Mouse (Mus musculus): ENCODE measurements around the gene Acod1. TPM values are rescaled to one million over a fixed set of nuclear protein-coding genes. Genes with fewer than 3 reads are reported as not detected.

The Acod1 gene
- total and polyA plus RNA-seq, 2 experiments from 2014 or later: not detected

DNA sequence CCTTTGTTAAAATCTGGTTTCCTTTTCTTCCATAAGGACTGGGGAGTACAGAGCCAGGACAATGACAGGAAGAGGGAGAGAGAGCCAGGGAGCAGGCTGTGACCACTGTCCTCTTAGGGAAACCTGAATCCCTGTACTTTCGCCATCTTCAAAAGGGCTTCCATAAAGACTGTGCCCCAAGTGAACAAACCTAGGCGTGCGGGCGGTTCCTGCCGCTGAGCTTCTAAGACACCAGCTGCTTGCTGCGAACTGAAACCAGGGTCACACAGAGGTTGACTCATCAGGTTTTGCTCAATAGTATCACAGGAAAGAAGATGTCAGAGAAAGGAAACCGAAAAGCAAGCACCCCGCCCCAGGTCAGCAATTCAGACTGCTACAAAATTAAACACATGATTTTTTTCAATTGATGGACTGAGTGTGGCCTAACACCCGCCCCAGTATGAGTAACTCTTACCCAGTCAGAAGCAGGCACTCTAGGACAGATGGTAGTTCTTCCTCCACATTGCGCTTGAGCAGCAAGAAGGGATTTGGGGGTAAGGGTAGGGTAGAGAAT is 13.4 kb upstream of the Acod1 start:
- Histone ChIP-seq H3K9ac (replicated peaks; ENCODE audit: low read length) (no peak overlapping the region), H3K9me3 (ENCODE audit: low read length) (no peaks in the 10 kb centered on the region), H3K4me2 (ENCODE audit: low read depth, low read length) (no peak overlapping the region), H3K4me1 (ENCODE audit: insufficient read depth, low read length) (no peaks in the 10 kb centered on the region), H3K4me3 (ENCODE audit: low read length) (no peak overlapping the region), H3K36me3 (ENCODE audit: insufficient read depth, low read length) (no peaks in the 10 kb centered on the region), H3K27me3 (ENCODE audit: insufficient read depth, low read length) (no peaks in the 10 kb centered on the region), H3K27ac (no peak overlapping the region)
- DNase-seq (ENCODE audit: low spot score): no peak
- WGBS: 81% methylated on average over 10 of the region's 10 CpGs
- TF ChIP-seq CTCF (IDR thresholded peaks at IDR 0.05; ENCODE audit: low read depth): no peak
- ATAC-seq: no peak

DNA sequence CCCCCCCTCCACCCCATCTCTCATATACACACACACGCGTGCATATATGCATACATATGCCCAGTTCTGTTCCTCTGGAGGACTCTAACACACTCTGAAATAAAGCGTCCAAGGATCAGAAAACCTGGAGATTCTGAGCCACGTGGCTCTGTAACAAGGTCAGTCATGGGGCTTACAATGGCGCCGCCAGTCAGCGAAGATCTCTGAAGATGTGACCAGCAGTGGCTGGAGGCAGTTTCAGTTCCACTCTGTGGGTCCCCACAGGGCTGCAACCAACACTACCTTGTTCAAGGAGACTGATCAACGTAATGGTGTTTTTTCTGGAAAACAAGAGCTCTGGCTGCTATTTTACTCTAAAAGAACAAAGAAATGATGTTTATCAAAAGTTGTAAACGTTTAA is 12.7 kb upstream of the Acod1 start:
- Histone ChIP-seq H3K27ac (no peak overlapping the region), H3K4me3 (ENCODE audit: low read length) (no peak overlapping the region), H3K36me3 (ENCODE audit: insufficient read depth, low read length) (no peaks in the 10 kb centered on the region), H3K9me3 (ENCODE audit: low read length) (no peaks in the 10 kb centered on the region), H3K4me1 (ENCODE audit: insufficient read depth, low read length) (no peaks in the 10 kb centered on the region), H3K4me2 (ENCODE audit: low read depth, low read length) (no peak overlapping the region), H3K9ac (replicated peaks; ENCODE audit: low read length) (no peak overlapping the region), H3K27me3 (ENCODE audit: insufficient read depth, low read length) (no peaks in the 10 kb centered on the region)
- TF ChIP-seq CTCF (IDR thresholded peaks at IDR 0.05; ENCODE audit: low read depth): no peak
- ATAC-seq: no peak
- WGBS: 86% methylated on average over 9 of the region's 9 CpGs
- no peak for DNase-seq (ENCODE audit: low spot score)

GRCm38 (mm10) chr14:103037016-103037415 is 9.8 kb upstream of the Acod1 start:
- DNase-seq (ENCODE audit: low spot score) (no peak), ATAC-seq (no peak)
- H3K9ac ChIP-seq (replicated peaks; ENCODE audit: low read length): no peak overlapping the region
- no peak overlapping the region for H3K4me2 ChIP-seq (ENCODE audit: low read depth, low read length)
- H3K4me3 ChIP-seq (ENCODE audit: low read length): no peak overlapping the region
- no peaks in the 10 kb centered on the region for H3K9me3 ChIP-seq (ENCODE audit: low read length)
- H3K27me3 ChIP-seq (ENCODE audit: insufficient read depth, low read length): no peaks in the 10 kb centered on the region
- no peaks in the 10 kb centered on the region for H3K36me3 ChIP-seq (ENCODE audit: insufficient read depth, low read length)
- no peaks in the 10 kb centered on the region for H3K4me1 ChIP-seq (ENCODE audit: insufficient read depth, low read length)
- TF ChIP-seq CTCF (IDR thresholded peaks at IDR 0.05; ENCODE audit: low read depth): no peak
- H3K27ac ChIP-seq: no peak overlapping the region
- 74% methylated on average over 3 of the region's 3 CpGs for WGBS

GRCm38 (mm10) chr14:103048292-103049086 is 1.7 kb downstream of the Acod1 start:
- 90% methylated on average over 11 of the region's 11 CpGs for WGBS
- Histone ChIP-seq H3K9ac (replicated peaks; ENCODE audit: low read length) (no peak overlapping the region), H3K36me3 (ENCODE audit: insufficient read depth, low read length) (no peaks in the 10 kb centered on the region), H3K4me2 (ENCODE audit: low read depth, low read length) (no peak overlapping the region), H3K9me3 (ENCODE audit: low read length) (no peaks in the 10 kb centered on the region), H3K27ac (no peak overlapping the region), H3K4me1 (ENCODE audit: insufficient read depth, low read length) (no peaks in the 10 kb centered on the region), H3K27me3 (ENCODE audit: insufficient read depth, low read length) (no peaks in the 10 kb centered on the region), H3K4me3 (ENCODE audit: low read length) (no peak overlapping the region)
- ATAC-seq (no peak), DNase-seq (ENCODE audit: low spot score) (no peak)
- TF ChIP-seq CTCF (IDR thresholded peaks at IDR 0.05; ENCODE audit: low read depth): no peak

GRCm38 (mm10) chr14:103051159-103051769 is 4.5 kb downstream of the Acod1 start:
- no peak overlapping the region for H3K27ac ChIP-seq
- H3K9me3 ChIP-seq (ENCODE audit: low read length): no peaks in the 10 kb centered on the region
- H3K9ac ChIP-seq (replicated peaks; ENCODE audit: low read length): no peak overlapping the region
- WGBS: 31% methylated on average over 8 of the region's 8 CpGs
- no peak overlapping the region for H3K4me2 ChIP-seq (ENCODE audit: low read depth, low read length)
- DNase-seq (ENCODE audit: low spot score) (peak; percentile 76), ATAC-seq (peak; percentile 87)
- H3K36me3 ChIP-seq (ENCODE audit: insufficient read depth, low read length): no peaks in the 10 kb centered on the region
- no peak overlapping the region for H3K4me3 ChIP-seq (ENCODE audit: low read length)
- TF ChIP-seq CTCF (IDR thresholded peaks at IDR 0.05; ENCODE audit: low read depth): peak; percentile 98
- H3K27me3 ChIP-seq (ENCODE audit: insufficient read depth, low read length): no peaks in the 10 kb centered on the region
- H3K4me1 ChIP-seq (ENCODE audit: insufficient read depth, low read length): no peaks in the 10 kb centered on the region

GRCm38 (mm10) chr14:103054731-103055130 is 8.0 kb downstream of the Acod1 start:
- no peak overlapping the region for H3K4me3 ChIP-seq (ENCODE audit: low read length)
- no peak overlapping the region for H3K4me2 ChIP-seq (ENCODE audit: low read depth, low read length)
- H3K4me1 ChIP-seq (ENCODE audit: insufficient read depth, low read length): no peaks in the 10 kb centered on the region
- H3K27ac ChIP-seq: no peak overlapping the region
- no peak for TF ChIP-seq CTCF (IDR thresholded peaks at IDR 0.05; ENCODE audit: low read depth)
- no peaks in the 10 kb centered on the region for H3K27me3 ChIP-seq (ENCODE audit: insufficient read depth, low read length)
- ATAC-seq (no peak), DNase-seq (ENCODE audit: low spot score) (no peak)
- H3K36me3 ChIP-seq (ENCODE audit: insufficient read depth, low read length): no peaks in the 10 kb centered on the region
- H3K9me3 ChIP-seq (ENCODE audit: low read length): no peaks in the 10 kb centered on the region
- 80% methylated on average over 13 of the region's 13 CpGs for WGBS
- no peak overlapping the region for H3K9ac ChIP-seq (replicated peaks; ENCODE audit: low read length)

GRCm38 (mm10) chr14:103056601-103057000 is 9.8 kb downstream of the Acod1 start:
- WGBS: 90% methylated on average over 7 of the region's 7 CpGs
- no peaks in the 10 kb centered on the region for H3K36me3 ChIP-seq (ENCODE audit: insufficient read depth, low read length)
- H3K27me3 ChIP-seq (ENCODE audit: insufficient read depth, low read length): no peaks in the 10 kb centered on the region
- DNase-seq (ENCODE audit: low spot score) (no peak), ATAC-seq (no peak)
- no peaks in the 10 kb centered on the region for H3K9me3 ChIP-seq (ENCODE audit: low read length)
- no peak overlapping the region for H3K9ac ChIP-seq (replicated peaks; ENCODE audit: low read length)
- no peak for TF ChIP-seq CTCF (IDR thresholded peaks at IDR 0.05; ENCODE audit: low read depth)
- H3K4me3 ChIP-seq (ENCODE audit: low read length): no peak overlapping the region
- H3K4me1 ChIP-seq (ENCODE audit: insufficient read depth, low read length): no peaks in the 10 kb centered on the region
- no peak overlapping the region for H3K4me2 ChIP-seq (ENCODE audit: low read depth, low read length)
- no peak overlapping the region for H3K27ac ChIP-seq
